In genomic region chr6:124694166-124694955, GRCm38 (mm10) we compare ENCODE assay signal across 8 mouse cellular contexts. TPM values are rescaled to one million over a fixed set of nuclear protein-coding genes. Genes with fewer than 3 reads are reported as not detected.
DNase-seq lines count a peak whose midpoint lies in the region; ATAC-seq lines count a peak whose summit lies in the region.

No protein-coding gene starts in this region.

- DNase-seq in gastrocnemius, adult 18-20 months (ENCODE audit: low spot score): peak; percentile 56
- DNase-seq in gastrocnemius, postnatal 36 days: no peak
- peak; percentile 70 to 72 for DNase-seq in CD8-positive naive resting alpha-beta T cell, adult 2 months (ENCODE audit: low read depth in 2 of 2, low spot score in 2 of 2)
- DNase-seq in cerebellum, postnatal 25 days: peak; percentile 78 to 81
- peak; percentile 69 to 74 for DNase-seq in left cerebral cortex, postnatal 14 days (ENCODE audit: low spot score in 2 of 2)
- peak; percentile 41 to 45 for DNase-seq in natural killer cell, adult 2 months (ENCODE audit: low spot score in 2 of 2)
- DNase-seq in embryo, embryonic 9.5 days (ENCODE audit: extremely low spot score): no peak

- ATAC-seq in inflammation-experienced regulatory T-cells, adult 6 months: peak; percentile 41

- intact Hi-C loops in gastrocnemius, postnatal 36 days (cut with DNase I): no loop called here
- intact Hi-C loops in left cerebral cortex, postnatal 14 days (cut with DNase I): no loop called here

RNA-seq across cellular contexts. Expression of gene Emg1, which starts 17.6 kb away (rescaled TPM):
- 10 to 100 TPM; 58.4 to 60.4 TPM for total RNA-seq in gastrocnemius, adult 18-20 months (2021)
- 10 to 100 TPM; 51.9 to 53.8 TPM for total RNA-seq in gastrocnemius, postnatal 36 days (2021)
- 100 to 1,000 TPM; 373 to 490 (median 480) TPM for polyA plus RNA-seq in inflammation-experienced regulatory T-cells, adult 6 months (2017; shearing (Covaris generic))
- 10 to 100 TPM; 45.6 to 45.9 TPM for total RNA-seq in left cerebral cortex, postnatal 14 days (2021)

RNA-seq across cellular contexts. Expression of gene Phb2, which starts 17.8 kb away (rescaled TPM):
- total RNA-seq in gastrocnemius, adult 18-20 months (2021): 100 to 1,000 TPM; 134 to 155 TPM
- 100 to 1,000 TPM; 140 to 161 TPM for total RNA-seq in gastrocnemius, postnatal 36 days (2021)
- 10 to 100 TPM; 60.8 to 70.7 (median 70.0) TPM for polyA plus RNA-seq in inflammation-experienced regulatory T-cells, adult 6 months (2017; shearing (Covaris generic))
- total RNA-seq in left cerebral cortex, postnatal 14 days (2021): 100 to 1,000 TPM; 133 to 144 TPM

RNA-seq across cellular contexts. Expression of gene Lpcat3, which starts 31.5 kb away (rescaled TPM):
- 10 to 100 TPM; 14.4 to 17.8 TPM for total RNA-seq in gastrocnemius, adult 18-20 months (2021)
- 10 to 100 TPM; 16.3 to 18.3 TPM for total RNA-seq in gastrocnemius, postnatal 36 days (2021)
- 10 to 100 TPM; 20.3 to 27.2 (median 24.9) TPM for polyA plus RNA-seq in inflammation-experienced regulatory T-cells, adult 6 months (2017; shearing (Covaris generic))
- total RNA-seq in left cerebral cortex, postnatal 14 days (2021): 10 to 100 TPM; 33.8 to 37.1 TPM

RNA-seq across cellular contexts. Expression of gene Ptpn6, which starts 44.2 kb away (rescaled TPM):
- 1 to 10 TPM in 1 of 2 experiments, under 1 TPM in 1; 0.90 to 1.1 TPM for total RNA-seq in gastrocnemius, adult 18-20 months (2021)
- total RNA-seq in gastrocnemius, postnatal 36 days (2021): 1 to 10 TPM in 1 of 2 experiments, under 1 TPM in 1; 0.64 to 2.5 TPM
- polyA plus RNA-seq in inflammation-experienced regulatory T-cells, adult 6 months (2017; shearing (Covaris generic)): 100 to 1,000 TPM; 143 to 191 (median 176) TPM
- total RNA-seq in left cerebral cortex, postnatal 14 days (2021): 1 to 10 TPM; 3.6 to 4.0 TPM

RNA-seq across cellular contexts. Expression of gene Grcc10, which starts 46.8 kb away (rescaled TPM):
- total RNA-seq in gastrocnemius, adult 18-20 months (2021): 100 to 1,000 TPM; 162 TPM
- total RNA-seq in gastrocnemius, postnatal 36 days (2021): 100 to 1,000 TPM; 150 to 160 TPM
- polyA plus RNA-seq in inflammation-experienced regulatory T-cells, adult 6 months (2017; shearing (Covaris generic)): 100 to 1,000 TPM; 415 to 626 (median 536) TPM
- 100 to 1,000 TPM; 294 to 301 TPM for total RNA-seq in left cerebral cortex, postnatal 14 days (2021)

Comparison
In these comparisons a context has a peak if more than half of its experiments do, and no peak if none do; other contexts are left out.
1. DNase-seq: peak in gastrocnemius, adult 18-20 months (single experiment), CD8-positive naive resting alpha-beta T cell, adult 2 months (2 of 2), cerebellum, postnatal 25 days (2 of 2), left cerebral cortex, postnatal 14 days (2 of 2) and natural killer cell, adult 2 months (2 of 2); none in gastrocnemius, postnatal 36 days (0 of 2) and embryo, embryonic 9.5 days (single experiment).